Mouse (Mus musculus) right cerebral cortex, postnatal 4 days (tissue): ENCODE measurements around the gene Gm14214.

Source experiments
- DNase-seq: peaks from one replicate; pipeline ENCODE4 v3.0.0-alpha.2; 2022

Gm14214 gene

DNA sequence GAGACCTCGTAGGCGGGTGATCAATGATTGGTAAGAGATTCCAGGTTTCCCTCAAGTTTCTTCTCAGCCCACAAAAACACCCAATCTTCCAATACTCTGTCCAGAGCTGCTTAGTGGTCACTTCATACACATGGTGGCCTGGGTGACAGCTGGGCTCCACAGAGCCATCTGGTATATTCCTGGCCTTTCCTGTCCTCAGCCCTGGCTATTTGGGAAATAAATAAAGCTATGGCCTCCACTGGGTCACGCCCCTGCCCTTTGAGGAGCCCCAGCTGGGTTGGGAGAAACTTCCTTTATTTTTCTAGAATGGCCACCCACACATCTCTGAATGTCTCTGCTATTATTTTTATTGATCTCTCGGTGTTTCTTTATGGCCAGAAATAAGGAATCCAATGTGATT is 46.4 kb downstream of the Gm14214 start:
- DNase-seq = no peak

DNA sequence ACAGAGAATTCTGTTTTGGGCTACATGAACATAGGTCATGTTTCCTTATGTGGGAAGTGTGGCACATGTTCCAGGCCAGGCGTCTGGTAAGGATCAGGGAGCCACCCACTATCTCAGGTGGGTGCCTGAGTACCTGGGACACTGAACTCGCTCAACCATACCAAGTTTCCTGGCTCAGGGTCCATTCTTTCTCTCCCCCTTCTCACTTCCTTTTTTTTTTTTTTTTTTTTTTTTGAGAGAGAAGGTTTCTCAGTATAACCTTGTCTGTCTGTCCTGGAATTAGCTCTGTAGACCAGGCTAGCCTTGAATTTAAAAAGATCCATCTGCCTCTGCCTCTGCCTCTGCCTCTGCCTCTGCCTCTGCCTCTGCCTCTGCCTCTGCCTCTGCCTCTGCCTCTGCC is 49.5 kb downstream of the Gm14214 start:
- DNase-seq = no peak
